Mouse (Mus musculus) heart, adult 2 months (tissue): ENCODE measurements around the gene 4930562C15Rik.

Experiments
- CTCF ChIP-seq: fragments of 200-600 bp; IDR thresholded peaks from 2 replicates; pipeline ENCODE4 v1.8.1; 2022; ENCODE audit warnings: antibody characterized with exemption, mild to moderate bottlenecking, moderate library complexity
- EP300 ChIP-seq: fragments of 200-500 bp; IDR thresholded peaks from 2 replicates; pipeline ENCODE4 v1.6.1; 2011; ENCODE audit warnings: low read depth, low read length, control low read depth; ENCODE audit not compliant: insufficient read depth
- POLR2A ChIP-seq: fragments of 200-500 bp; IDR thresholded peaks from 2 replicates; pipeline ENCODE4 v1.6.1; 2011; ENCODE audit warnings: mild to moderate bottlenecking, low read depth, low read length, control low read depth; ENCODE audit not compliant: insufficient read depth

GRCm38 (mm10) chr16:4877701-4878100 is 42.5 kb downstream of the 4930562C15Rik start:
- TF ChIP-seq CTCF (no peak), POLR2A (no peak), EP300 (no peak)
